Mouse (Mus musculus) lung, postnatal 0 days (tissue): ENCODE measurements around the gene Kyat3.

Source experiments
- CTCF ChIP-seq: IDR thresholded peaks from 2 replicates; pipeline ENCODE4 v1.5.1; 2016; ENCODE audit warnings: antibody characterized with exemption, mild to moderate bottlenecking
- EP300 ChIP-seq: IDR thresholded peaks from 2 replicates; pipeline ENCODE4 v1.6.1; 2016; ENCODE audit warnings: antibody characterized with exemption, mild to moderate bottlenecking, control low read depth

- TF ChIP-seq CTCF (no peak), EP300 (no peak)
Observed at GRCm38 (mm10) chr3:142745076-142745475, 44.2 kb downstream of the Kyat3 start.
